Mouse (Mus musculus) cerebral cortex, adult 2 months (tissue): ENCODE data around the gene Yeats4.

Experiments used
- WGBS: fragments of 180-500 bp; shearing (Covaris S2); methylation state at CpG from one replicate; pipeline ENCODE4 v1.1.7; 2018; 5-methylcytosine and 5-hydroxymethylcytosine counted together

Gene Yeats4

GRCm38 (mm10) chr10:117224102-117224990 lies at the start of gene Yeats4:
TSS of gene Yeats4 (minus strand) at chr10:117224507.
- WGBS = 1% methylated on average over 63 of the region's 63 CpGs

- 89% methylated on average over 12 of the region's 12 CpGs for WGBS
Observed at GRCm38 (mm10) chr10:117238603-117239002, 14.3 kb upstream of the Yeats4 start, which contains the start of gene 9530003J23Rik. TSS of gene 9530003J23Rik (minus strand) at chr10:117238703.

- 56% methylated on average over 11 of the region's 11 CpGs for WGBS
Observed at GRCm38 (mm10) chr10:117235866-117236265, 11.6 kb upstream of the Yeats4 start.

GRCm38 (mm10) chr10:117234825-117235224 lies 10.5 kb upstream of the Yeats4 start:
- WGBS = 67% methylated on average over 4 of the region's 4 CpGs

GRCm38 (mm10) chr10:117229826-117230225 lies 5.5 kb upstream of the Yeats4 start:
- 76% methylated on average over 16 of the region's 16 CpGs for WGBS

GRCm38 (mm10) chr10:117226002-117226401 lies 1.7 kb upstream of the Yeats4 start:
- 87% methylated on average over 3 of the region's 3 CpGs for WGBS

- 56% methylated on average over 8 of the region's 8 CpGs for WGBS
Observed at GRCm38 (mm10) chr10:117225094-117225493, 787 bp upstream of the Yeats4 start.

GRCm38 (mm10) chr10:117223758-117224101 lies 577 bp downstream of the Yeats4 start:
- WGBS = under 1% methylated on average over 9 of the region's 9 CpGs

- 38% methylated on average over 3 of the region's 3 CpGs for WGBS
Observed at GRCm38 (mm10) chr10:117222821-117223220, 1.5 kb downstream of the Yeats4 start.

- 94% methylated on average over 8 of the region's 8 CpGs for WGBS
Observed at GRCm38 (mm10) chr10:117218351-117218750, 6.0 kb downstream of the Yeats4 start.

- WGBS = 81% methylated on average over 20 of the region's 20 CpGs
Observed at GRCm38 (mm10) chr10:117217246-117217840, 7.0 kb downstream of the Yeats4 start.

GRCm38 (mm10) chr10:117216793-117217192 lies 7.5 kb downstream of the Yeats4 start:
- WGBS = 63% methylated on average over 5 of the region's 5 CpGs

- WGBS = 84% methylated on average over 9 of the region's 9 CpGs
Observed at GRCm38 (mm10) chr10:117216132-117216495, 8.2 kb downstream of the Yeats4 start.

GRCm38 (mm10) chr10:117215409-117216131 lies 8.7 kb downstream of the Yeats4 start:
- 89% methylated on average over 25 of the region's 25 CpGs for WGBS

- WGBS = 91% methylated on average over 6 of the region's 6 CpGs
Observed at GRCm38 (mm10) chr10:117211023-117211422, 13.3 kb downstream of the Yeats4 start.

GRCm38 (mm10) chr10:117209469-117209938 lies 14.8 kb downstream of the Yeats4 start:
- 6% methylated on average over 11 of the region's 11 CpGs for WGBS

GRCm38 (mm10) chr10:117208787-117209186 lies 15.5 kb downstream of the Yeats4 start:
- WGBS = 91% methylated on average over 6 of the region's 6 CpGs

- WGBS = 86% methylated on average over 15 of the region's 15 CpGs
Observed at GRCm38 (mm10) chr10:117208221-117208620, 16.1 kb downstream of the Yeats4 start.

- WGBS = 95% methylated on average over 3 of the region's 3 CpGs
Observed at GRCm38 (mm10) chr10:117206070-117206469, 18.2 kb downstream of the Yeats4 start.

- WGBS = 80% methylated on average over 2 of the region's 2 CpGs
Observed at GRCm38 (mm10) chr10:117203558-117203981, 20.7 kb downstream of the Yeats4 start.

- WGBS = 86% methylated on average over 17 of the region's 17 CpGs
Observed at GRCm38 (mm10) chr10:117202981-117203557, 21.2 kb downstream of the Yeats4 start.

GRCm38 (mm10) chr10:117199701-117200100 lies 24.6 kb downstream of the Yeats4 start:
- WGBS = 78% methylated on average over 3 of the region's 3 CpGs
